Mouse (Mus musculus): Measurements from ENCODE around the gene Iqgap3. TPM values are rescaled to one million over a fixed set of nuclear protein-coding genes. Genes with fewer than 3 reads are reported as not detected.

Iqgap3 gene
- total and polyA plus RNA-seq, 3 experiments = 0.21 to 0.64 (median 0.45) TPM

GRCm38 (mm10) chr3:88057030-88057429 lies 24.7 kb upstream of the Iqgap3 start:
- no peaks in the 10 kb centered on the region for H3K36me3 ChIP-seq (ENCODE audit: control insufficient read depth, insufficient read depth, low read length)
- WGBS = 94% methylated on average over 6 of the region's 6 CpGs
- TF ChIP-seq POLR2A (IDR thresholded peaks at IDR 0.05; ENCODE audit: insufficient read depth, low read depth, low read length) (no peak), EP300 (IDR thresholded peaks at IDR 0.05; ENCODE audit: insufficient read depth, low read depth, low read length) (no peak), CTCF (IDR thresholded peaks at IDR 0.05) (no peak)

GRCm38 (mm10) chr3:88057902-88058696 lies 23.7 kb upstream of the Iqgap3 start, which contains the start of gene Naxe:
Naxe (minus strand) TSS chr3:88058495.
- WGBS = under 1% methylated on average over 60 of the region's 60 CpGs
- Histone ChIP-seq H3K27me3 (ENCODE audit: control insufficient read depth, insufficient read depth, low read length) (no peaks in the 10 kb centered on the region), H3K4me3 (peak within 1 kb of the TSS; percentile 96), H3K36me3 (ENCODE audit: control insufficient read depth, insufficient read depth, low read length) (no peaks in the 10 kb centered on the region), H3K79me2 (replicated peaks; ENCODE audit: control insufficient read depth, insufficient read depth, low read length) (peaks cover 4% of the 10 kb centered on the region; the same call in 1 of the 2 replicates), H3K9ac (ENCODE audit: low read depth, low read length) (peak within 1 kb of the TSS; percentile 95), H3K27ac (peak within 1 kb of the TSS; percentile 73), H3K4me1 (ENCODE audit: control insufficient read depth, insufficient read depth, low read length) (peaks cover 3% of the 10 kb centered on the region)
- peak; percentile 89 to 91 for DNase-seq
- TF ChIP-seq EP300 (IDR thresholded peaks at IDR 0.05; ENCODE audit: insufficient read depth, low read depth, low read length) = 0 out of 2 replicates have a peak, but pooled peaks have one; percentile 8
- TF ChIP-seq CTCF (IDR thresholded peaks at IDR 0.05) = no peak
- TF ChIP-seq POLR2A (IDR thresholded peaks at IDR 0.05; ENCODE audit: insufficient read depth, low read depth, low read length) = peak; percentile 76
- intact Hi-C loops (cut with DNase I) = loop anchor here (1.0 kb wide), 1 partner anchor 15 kb away; the partner anchor contains the start of gene Gpatch4

More at GRCm38 (mm10) chr3:88057030-88057429, 24.7 kb upstream of the Iqgap3 start:
- peaks cover 4% of the 10 kb centered on the region; the same call in 1 of the 2 replicates for H3K79me2 ChIP-seq (replicated peaks; ENCODE audit: control insufficient read depth, insufficient read depth, low read length)
- no peak overlapping the region for H3K9ac ChIP-seq (ENCODE audit: low read depth, low read length)
- intact Hi-C loops (cut with DNase I) = no loop called here
- H3K4me3 ChIP-seq = no peak overlapping the region
- no peaks in the 10 kb centered on the region for H3K27me3 ChIP-seq (ENCODE audit: control insufficient read depth, insufficient read depth, low read length)
- no peak overlapping the region for H3K27ac ChIP-seq
- peaks cover 3% of the 10 kb centered on the region for H3K4me1 ChIP-seq (ENCODE audit: control insufficient read depth, insufficient read depth, low read length)
- DNase-seq = no peak

GRCm38 (mm10) chr3:88068386-88068785 lies 13.4 kb upstream of the Iqgap3 start:
- Histone ChIP-seq H3K27me3 (ENCODE audit: control insufficient read depth, insufficient read depth, low read length) (no peaks in the 10 kb centered on the region), H3K36me3 (ENCODE audit: control insufficient read depth, insufficient read depth, low read length) (no peaks in the 10 kb centered on the region), H3K4me1 (ENCODE audit: control insufficient read depth, insufficient read depth, low read length) (no peaks in the 10 kb centered on the region), H3K4me3 (no peak overlapping the region), H3K27ac (no peak overlapping the region), H3K9ac (ENCODE audit: low read depth, low read length) (no peak overlapping the region), H3K79me2 (replicated peaks; ENCODE audit: control insufficient read depth, insufficient read depth, low read length) (no peaks in the 10 kb centered on the region)
- DNase-seq = no peak
- TF ChIP-seq CTCF (IDR thresholded peaks at IDR 0.05) (no peak), POLR2A (IDR thresholded peaks at IDR 0.05; ENCODE audit: insufficient read depth, low read depth, low read length) (no peak), EP300 (IDR thresholded peaks at IDR 0.05; ENCODE audit: insufficient read depth, low read depth, low read length) (no peak)
- intact Hi-C loops (cut with DNase I) = no loop called here
- WGBS = 28% methylated on average over 2 of the region's 2 CpGs

- Histone ChIP-seq H3K4me1 (ENCODE audit: control insufficient read depth, insufficient read depth, low read length) (no peaks in the 10 kb centered on the region), H3K4me3 (no peak overlapping the region), H3K27ac (no peak overlapping the region), H3K36me3 (ENCODE audit: control insufficient read depth, insufficient read depth, low read length) (no peaks in the 10 kb centered on the region), H3K9ac (ENCODE audit: low read depth, low read length) (no peak overlapping the region), H3K27me3 (ENCODE audit: control insufficient read depth, insufficient read depth, low read length) (no peaks in the 10 kb centered on the region), H3K79me2 (replicated peaks; ENCODE audit: control insufficient read depth, insufficient read depth, low read length) (no peaks in the 10 kb centered on the region)
- TF ChIP-seq EP300 (IDR thresholded peaks at IDR 0.05; ENCODE audit: insufficient read depth, low read depth, low read length) (peak; percentile 89), CTCF (IDR thresholded peaks at IDR 0.05) (peak; percentile 94), POLR2A (IDR thresholded peaks at IDR 0.05; ENCODE audit: insufficient read depth, low read depth, low read length) (no peak)
- DNase-seq = peak; percentile 81 to 90
- 3% methylated on average over 5 of the region's 5 CpGs for WGBS
- intact Hi-C loops (cut with DNase I) = loop anchor here (1.0 to 5.0 kb wide), 4 partner anchors 44 to 137 kb away; partner anchors contain the start of gene Hapln2
These were observed 10.0 kb upstream of the Iqgap3 start for GRCm38 (mm10) chr3:88071783-88072182.

GRCm38 (mm10) chr3:88073631-88074030 lies 8.1 kb upstream of the Iqgap3 start:
- DNase-seq = no peak
- Histone ChIP-seq H3K9ac (ENCODE audit: low read depth, low read length) (no peak overlapping the region), H3K4me3 (no peak overlapping the region), H3K4me1 (ENCODE audit: control insufficient read depth, insufficient read depth, low read length) (no peaks in the 10 kb centered on the region), H3K36me3 (ENCODE audit: control insufficient read depth, insufficient read depth, low read length) (no peaks in the 10 kb centered on the region), H3K27me3 (ENCODE audit: control insufficient read depth, insufficient read depth, low read length) (no peaks in the 10 kb centered on the region), H3K79me2 (replicated peaks; ENCODE audit: control insufficient read depth, insufficient read depth, low read length) (no peaks in the 10 kb centered on the region), H3K27ac (no peak overlapping the region)
- WGBS = 50% methylated on average over 2 of the region's 2 CpGs
- TF ChIP-seq EP300 (IDR thresholded peaks at IDR 0.05; ENCODE audit: insufficient read depth, low read depth, low read length) (no peak), CTCF (IDR thresholded peaks at IDR 0.05) (no peak), POLR2A (IDR thresholded peaks at IDR 0.05; ENCODE audit: insufficient read depth, low read depth, low read length) (no peak)
- intact Hi-C loops (cut with DNase I) = loop anchor here (5.0 kb wide), 1 partner anchor 46 kb away; the partner anchor contains the start of gene Hapln2

- no peaks in the 10 kb centered on the region for H3K36me3 ChIP-seq (ENCODE audit: control insufficient read depth, insufficient read depth, low read length)
- TF ChIP-seq CTCF (IDR thresholded peaks at IDR 0.05) (no peak), EP300 (IDR thresholded peaks at IDR 0.05; ENCODE audit: insufficient read depth, low read depth, low read length) (no peak), POLR2A (IDR thresholded peaks at IDR 0.05; ENCODE audit: insufficient read depth, low read depth, low read length) (no peak)
- H3K27me3 ChIP-seq (ENCODE audit: control insufficient read depth, insufficient read depth, low read length) = no peaks in the 10 kb centered on the region
- H3K9ac ChIP-seq (ENCODE audit: low read depth, low read length) = no peak overlapping the region
- H3K79me2 ChIP-seq (replicated peaks; ENCODE audit: control insufficient read depth, insufficient read depth, low read length) = no peaks in the 10 kb centered on the region
- intact Hi-C loops (cut with DNase I) = loop anchor here (5.0 kb wide), 1 partner anchor 47 kb away; the partner anchor contains the start of gene Hapln2
- DNase-seq = no peak
- WGBS = 65% methylated on average over 2 of the region's 2 CpGs
- H3K4me3 ChIP-seq = no peak overlapping the region
- H3K27ac ChIP-seq = no peak overlapping the region
- H3K4me1 ChIP-seq (ENCODE audit: control insufficient read depth, insufficient read depth, low read length) = no peaks in the 10 kb centered on the region
These were observed 7.4 kb upstream of the Iqgap3 start for GRCm38 (mm10) chr3:88074351-88074750.

All from heart, adult 2 months (tissue).